Mouse (Mus musculus) liver, embryonic 15.5 days (tissue): ENCODE measurements around the gene Nprl2. TPM values are rescaled to one million over a fixed set of nuclear protein-coding genes. Genes with fewer than 3 reads are reported as not detected.
A peak's percentile ranks its signal among the peaks of the same experiment; 100 is the strongest.

Experiments used
- ATAC-seq: fragments of 200-750 bp; cut with Nextera tagmentation; 2 replicates; pipeline ENCODE4 v1.8.0; 2017; ENCODE audit warnings: moderate number of reproducible peaks, mild to moderate bottlenecking, moderate library complexity; ENCODE audit not compliant: insufficient read depth
- H3K27ac ChIP-seq: fragments of 300-500 bp; sonication (generic); replicated peaks from 2 replicates; pipeline ENCODE4 v1.5.1; 2015; ENCODE audit warnings: mild to moderate bottlenecking, inconsistent platforms
- H3K27me3 ChIP-seq: fragments of 300-500 bp; sonication (generic); 2 replicates; pipeline ENCODE4 v1.6.1; 2015; ENCODE audit warnings: mild to moderate bottlenecking, inconsistent platforms
- H3K36me3 ChIP-seq: fragments of 300-500 bp; sonication (generic); replicated peaks from 2 replicates; pipeline ENCODE4 v1.6.1; 2015; ENCODE audit warnings: moderate library complexity, mild to moderate bottlenecking, inconsistent platforms
- H3K4me1 ChIP-seq: fragments of 300-500 bp; sonication (generic); replicated peaks from 2 replicates; pipeline ENCODE4 v1.6.1; 2015; ENCODE audit warnings: inconsistent platforms
- H3K4me2 ChIP-seq: fragments of 300-500 bp; sonication (generic); 2 replicates; pipeline ENCODE4 v1.6.1; 2015; ENCODE audit warnings: moderate library complexity, mild to moderate bottlenecking, inconsistent platforms
- H3K4me3 ChIP-seq: fragments of 300-500 bp; sonication (generic); replicated peaks from 2 replicates; pipeline ENCODE4 v1.5.1; 2015; ENCODE audit warnings: mild to moderate bottlenecking, inconsistent platforms
- H3K9ac ChIP-seq: fragments of 300-500 bp; sonication (generic); 2 replicates; pipeline ENCODE4 v1.6.1; 2015; ENCODE audit warnings: moderate library complexity, mild to moderate bottlenecking, inconsistent platforms
- H3K9me3 ChIP-seq: fragments of 300-500 bp; sonication (generic); replicated peaks from 2 replicates; pipeline ENCODE4 v1.6.1; 2016; ENCODE audit warnings: inconsistent platforms
- WGBS: fragments of 180-500 bp; shearing (Covaris S2); methylation state at CpG from one replicate; pipeline ENCODE4 v1.1.7; 2015; ENCODE audit warnings: mixed read lengths; ENCODE audit not compliant: insufficient replicate concordance; 5-methylcytosine and 5-hydroxymethylcytosine counted together
- polyA plus RNA-seq: library from polyadenylated mRNA; unstranded; fragments of >200 nt; fragmentation: Nextera tagmentation; extraction: Ambion mirVana; gene quantifications from 2 replicates; pipeline ENCODE4 v1.2.1, GENCODE M21; 2015

The Nprl2 gene
- polyA plus RNA-seq, 1 experiment from 2014 or later: 11.2 TPM

DNA sequence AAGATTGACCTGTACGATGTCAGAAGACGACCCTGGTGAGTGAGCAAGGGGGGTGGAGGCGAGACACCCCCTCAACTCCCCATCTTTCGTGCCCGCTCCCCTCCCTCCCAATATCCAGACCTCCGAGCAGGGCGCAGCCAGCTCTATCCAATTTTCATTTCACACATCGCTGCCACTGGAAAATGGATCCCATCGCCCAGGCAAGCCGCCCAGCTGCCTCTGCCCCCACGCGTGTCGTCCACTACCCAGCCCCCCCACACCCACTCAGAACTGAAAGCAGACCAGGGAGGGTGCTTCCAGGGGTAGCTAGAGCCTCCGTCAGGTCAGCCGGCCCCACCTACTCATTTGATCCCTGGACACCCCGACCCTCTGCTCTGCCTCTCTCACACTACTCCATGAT lies 29.7 kb upstream of the Nprl2 start:
- Histone ChIP-seq H3K27ac (no peak overlapping the region), H3K4me1 (no peaks in the 10 kb centered on the region), H3K4me2 (no peak overlapping the region), H3K27me3 (peaks cover 34% of the 10 kb centered on the region; the same call in 1 of the 2 replicates), H3K9ac (no peak overlapping the region), H3K9me3 (no peaks in the 10 kb centered on the region), H3K4me3 (no peak overlapping the region), H3K36me3 (no peaks in the 10 kb centered on the region)
- ATAC-seq: no peak
- 75% methylated on average over 16 of the region's 16 CpGs for WGBS

GRCm38 (mm10) chr9:107514303-107514955 lies 27.6 kb upstream of the Nprl2 start:
- WGBS: 20% methylated on average over 14 of the region's 14 CpGs
- H3K4me1 ChIP-seq: no peaks in the 10 kb centered on the region
- ATAC-seq: no peak
- H3K27ac ChIP-seq: no peak overlapping the region
- H3K36me3 ChIP-seq: no peaks in the 10 kb centered on the region
- H3K4me2 ChIP-seq: no peak overlapping the region
- H3K9me3 ChIP-seq: no peaks in the 10 kb centered on the region
- no peak overlapping the region for H3K9ac ChIP-seq
- peaks cover 25% of the 10 kb centered on the region; the same call in 1 of the 2 replicates for H3K27me3 ChIP-seq
- H3K4me3 ChIP-seq: no peak overlapping the region

DNA sequence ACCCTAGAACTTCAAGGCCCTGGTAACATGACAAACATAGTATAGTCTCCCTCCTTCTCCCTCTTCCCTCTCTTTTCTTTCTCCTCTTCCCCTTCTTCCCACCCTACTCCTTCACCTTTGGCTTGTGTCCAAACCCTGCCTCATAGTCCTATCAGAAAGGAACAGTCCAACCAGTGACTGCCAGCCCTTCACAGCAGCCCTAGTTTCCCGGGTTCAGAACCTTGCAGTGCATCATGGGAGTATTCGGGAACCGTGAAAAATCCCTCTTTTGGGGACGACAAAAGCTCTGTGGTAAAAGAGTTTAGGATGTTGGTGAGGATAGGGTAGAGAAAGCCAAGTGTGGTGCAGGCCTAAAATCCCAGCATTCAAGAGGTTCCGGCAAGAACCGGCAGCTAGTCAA lies 21.7 kb upstream of the Nprl2 start:
- H3K36me3 ChIP-seq: no peaks in the 10 kb centered on the region
- 0 out of 2 replicates have a peak, but pooled peaks cover 10% of the 10 kb centered on the region for H3K4me1 ChIP-seq
- H3K4me3 ChIP-seq: no peak overlapping the region
- ATAC-seq: no peak
- 64% methylated on average over 6 of the region's 6 CpGs for WGBS
- H3K27me3 ChIP-seq: peaks cover 54% of the 10 kb centered on the region
- no peak overlapping the region for H3K4me2 ChIP-seq
- H3K9me3 ChIP-seq: no peaks in the 10 kb centered on the region
- H3K9ac ChIP-seq: no peak overlapping the region
- H3K27ac ChIP-seq: no peak overlapping the region

- no peaks in the 10 kb centered on the region for H3K9me3 ChIP-seq
- 39% methylated on average over 5 of the region's 5 CpGs for WGBS
- no peak overlapping the region for H3K9ac ChIP-seq
- H3K36me3 ChIP-seq: no peaks in the 10 kb centered on the region
- ATAC-seq: no peak
- H3K4me1 ChIP-seq: peaks cover 11% of the 10 kb centered on the region
- H3K27ac ChIP-seq: no peak overlapping the region
- no peak overlapping the region for H3K4me3 ChIP-seq
- no peak overlapping the region for H3K4me2 ChIP-seq
- peaks cover 63% of the 10 kb centered on the region for H3K27me3 ChIP-seq
These were observed 20.8 kb upstream of the Nprl2 start for GRCm38 (mm10) chr9:107521190-107521589.

- no peak for ATAC-seq
These were observed 20.2 kb upstream of the Nprl2 start for GRCm38 (mm10) chr9:107521711-107522399.

DNA sequence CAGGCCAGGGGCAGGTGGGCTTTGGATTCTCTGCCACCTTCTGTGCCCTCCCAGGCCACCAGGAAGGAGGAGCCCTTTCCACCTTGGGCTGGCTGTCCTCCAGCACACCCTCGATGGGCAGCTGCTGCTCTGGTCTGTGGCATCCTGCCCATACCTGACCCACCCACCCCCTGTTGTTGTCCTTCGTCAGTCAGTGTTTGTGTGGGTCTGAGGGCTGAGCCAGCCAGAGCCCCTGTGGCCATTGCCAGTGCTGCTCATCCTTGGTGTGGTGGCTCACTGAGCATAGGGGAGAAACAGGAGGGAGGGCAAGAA lies 19.7 kb upstream of the Nprl2 start:
- H3K4me3 ChIP-seq: no peak overlapping the region
- H3K4me1 ChIP-seq: peaks cover 22% of the 10 kb centered on the region
- peak overlapping the region; percentile 18; the same call in 1 of the 2 replicates for H3K4me2 ChIP-seq
- no peak overlapping the region for H3K27ac ChIP-seq
- H3K36me3 ChIP-seq: no peaks in the 10 kb centered on the region
- ATAC-seq: no peak
- peaks cover 75% of the 10 kb centered on the region for H3K27me3 ChIP-seq
- no peak overlapping the region for H3K9ac ChIP-seq
- WGBS: 42% methylated on average over 2 of the region's 2 CpGs
- H3K9me3 ChIP-seq: no peaks in the 10 kb centered on the region

More at GRCm38 (mm10) chr9:107521711-107522399, 20.2 kb upstream of the Nprl2 start:
- WGBS: 20% methylated on average over 25 of the region's 25 CpGs
- Histone ChIP-seq H3K4me2 (peak overlapping the region; percentile 18; the same call in 1 of the 2 replicates), H3K27me3 (peaks cover 70% of the 10 kb centered on the region), H3K9ac (no peak overlapping the region), H3K4me3 (no peak overlapping the region), H3K36me3 (no peaks in the 10 kb centered on the region), H3K4me1 (peaks cover 17% of the 10 kb centered on the region), H3K27ac (no peak overlapping the region), H3K9me3 (no peaks in the 10 kb centered on the region)

- Histone ChIP-seq H3K36me3 (no peaks in the 10 kb centered on the region), H3K4me3 (peak overlapping the region; percentile 28), H3K4me2 (peak overlapping the region; percentile 51), H3K9me3 (no peaks in the 10 kb centered on the region), H3K27me3 (peaks cover 68% of the 10 kb centered on the region), H3K9ac (no peak overlapping the region), H3K27ac (no peak overlapping the region), H3K4me1 (peaks cover 21% of the 10 kb centered on the region)
- peak; percentile 51 for ATAC-seq
- 6% methylated on average over 44 of the region's 44 CpGs for WGBS
These were observed 15.6 kb upstream of the Nprl2 start for GRCm38 (mm10) chr9:107526198-107527026.

DNA sequence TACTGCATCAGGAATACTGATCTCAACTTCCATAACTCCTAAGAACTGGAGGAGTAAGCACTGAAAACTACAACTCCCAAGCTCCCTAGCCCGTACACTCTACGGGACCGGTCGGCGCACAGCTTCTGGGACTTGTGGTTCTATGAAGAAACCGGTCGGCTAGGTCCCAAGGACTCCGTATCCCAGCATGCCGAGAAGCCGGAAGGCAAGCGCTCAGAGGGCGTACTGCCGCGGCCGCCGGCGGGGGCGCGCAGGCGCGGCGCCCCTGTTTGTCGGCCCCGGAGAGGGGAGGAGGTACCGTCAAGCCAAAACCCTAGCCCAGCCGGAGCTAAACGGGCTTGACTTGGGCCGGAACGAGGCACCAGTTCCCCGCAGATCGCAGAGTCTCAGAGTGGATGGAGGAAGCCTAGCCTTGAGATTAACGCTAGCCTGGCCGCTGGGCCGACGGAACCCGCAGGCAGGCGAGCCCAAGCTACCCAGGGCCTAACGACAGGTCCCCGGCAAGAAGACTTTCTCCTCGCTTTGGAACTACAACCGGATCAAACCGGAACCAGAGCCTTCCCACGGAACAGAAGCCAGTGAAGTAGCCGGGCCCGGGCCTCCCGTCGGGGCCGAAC lies 8.1 kb upstream of the Nprl2 start, which contains the start of gene Tmem115:
Gene Tmem115, plus strand, starts transcription at position 155 of the 617 bp plus-strand sequence.
- Histone ChIP-seq H3K27ac (peak within 1 kb of the TSS; percentile 87), H3K9me3 (no peaks in the 10 kb centered on the region), H3K9ac (peak within 1 kb of the TSS; percentile 85), H3K4me2 (peak within 1 kb of the TSS; percentile 95), H3K4me3 (peak within 1 kb of the TSS; percentile 74), H3K27me3 (peaks cover 2% of the 10 kb centered on the region), H3K4me1 (peaks cover 40% of the 10 kb centered on the region), H3K36me3 (peaks cover 24% of the 10 kb centered on the region)
- ATAC-seq: peak; percentile 94
- WGBS: under 1% methylated on average over 48 of the region's 48 CpGs

DNA sequence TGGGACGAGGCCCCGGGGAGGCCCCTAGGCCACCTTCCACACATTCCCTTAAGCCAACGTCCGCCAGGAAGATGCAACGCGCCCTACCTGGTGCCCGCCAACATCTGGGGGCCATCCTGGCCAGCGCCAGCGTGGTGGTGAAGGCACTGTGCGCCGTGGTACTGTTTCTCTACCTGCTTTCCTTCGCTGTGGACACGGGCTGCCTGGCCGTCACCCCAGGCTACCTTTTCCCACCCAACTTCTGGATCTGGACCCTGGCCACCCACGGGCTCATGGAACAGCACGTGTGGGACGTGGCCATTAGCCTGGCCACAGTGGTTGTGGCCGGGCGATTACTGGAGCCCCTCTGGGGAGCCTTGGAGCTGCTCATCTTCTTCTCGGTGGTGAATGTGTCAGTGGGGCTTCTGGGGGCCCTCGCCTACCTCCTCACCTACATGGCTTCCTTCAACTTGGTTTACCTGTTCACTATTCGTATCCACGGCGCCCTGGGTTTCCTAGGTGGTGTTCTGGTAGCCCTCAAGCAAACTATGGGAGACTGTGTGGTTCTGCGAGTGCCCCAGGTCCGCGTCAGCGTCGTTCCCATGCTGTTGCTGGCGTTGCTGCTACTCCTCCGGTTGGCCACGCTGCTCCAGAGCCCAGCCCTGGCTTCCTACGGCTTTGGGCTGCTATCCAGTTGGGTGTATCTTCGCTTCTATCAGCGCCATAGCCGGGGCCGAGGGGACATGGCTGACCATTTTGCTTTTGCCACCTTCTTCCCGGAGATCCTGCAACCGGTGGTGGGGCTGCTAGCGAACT lies 7.4 kb upstream of the Nprl2 start:
- Histone ChIP-seq H3K27me3 (no peaks in the 10 kb centered on the region; the same call in none of the 2 replicates), H3K9ac (peak overlapping the region; percentile 85), H3K9me3 (no peaks in the 10 kb centered on the region), H3K4me3 (peak overlapping the region; percentile 74), H3K36me3 (peaks cover 31% of the 10 kb centered on the region), H3K27ac (peak overlapping the region; percentile 87), H3K4me1 (peaks cover 40% of the 10 kb centered on the region), H3K4me2 (peak overlapping the region; percentile 95)
- peak; percentile 47 for ATAC-seq
- under 1% methylated on average over 40 of the region's 40 CpGs for WGBS

- H3K27me3 ChIP-seq: no peaks in the 10 kb centered on the region
- no peak overlapping the region for H3K9ac ChIP-seq
- WGBS: 86% methylated on average over 7 of the region's 7 CpGs
- no peak overlapping the region for H3K27ac ChIP-seq
- no peak for ATAC-seq
- peaks cover 63% of the 10 kb centered on the region for H3K4me1 ChIP-seq
- no peak overlapping the region for H3K4me3 ChIP-seq
- no peaks in the 10 kb centered on the region for H3K9me3 ChIP-seq
- H3K36me3 ChIP-seq: peaks cover 38% of the 10 kb centered on the region
- H3K4me2 ChIP-seq: no peak overlapping the region
These were observed 3.8 kb upstream of the Nprl2 start for GRCm38 (mm10) chr9:107538231-107538630.
